Mouse (Mus musculus) intestine, postnatal 0 days (tissue): ENCODE results near the gene Susd1. TPM values are rescaled to one million over a fixed set of nuclear protein-coding genes. Genes with fewer than 3 reads are reported as not detected.

Experiments used
- ATAC-seq: fragments of 200-750 bp; cut with Nextera tagmentation; 2 replicates; pipeline ENCODE4 v1.8.0; 2017; ENCODE audit warnings: mild to moderate bottlenecking, moderate TSS enrichment, moderate library complexity
- H3K27ac ChIP-seq: fragments of 300-500 bp; sonication (generic); 2 replicates; pipeline ENCODE4 v1.5.1; 2014; ENCODE audit warnings: mild to moderate bottlenecking, low read depth, low read length, moderate library complexity
- H3K27me3 ChIP-seq: fragments of 300-500 bp; sonication (generic); replicated peaks from 2 replicates; pipeline ENCODE4 v1.6.1; 2014; ENCODE audit warnings: low read length, mixed read lengths; ENCODE audit not compliant: control insufficient read depth, insufficient read depth
- H3K36me3 ChIP-seq: fragments of 300-500 bp; sonication (generic); 2 replicates; pipeline ENCODE4 v1.6.1; 2014; ENCODE audit warnings: mild to moderate bottlenecking, moderate library complexity; ENCODE audit not compliant: control insufficient read depth, insufficient read depth
- H3K4me1 ChIP-seq: fragments of 300-500 bp; sonication (generic); replicated peaks from 2 replicates; pipeline ENCODE4 v1.6.1; 2014; ENCODE audit warnings: antibody characterized with exemption, low read length, mixed read lengths; ENCODE audit not compliant: control insufficient read depth, insufficient read depth
- H3K4me2 ChIP-seq: fragments of 300-500 bp; sonication (generic); replicated peaks from 2 replicates; pipeline ENCODE4 v1.6.1; 2014; ENCODE audit warnings: low read depth, mild to moderate bottlenecking, moderate library complexity
- H3K4me3 ChIP-seq: fragments of 300-500 bp; sonication (generic); 2 replicates; pipeline ENCODE4 v1.5.1; 2014; ENCODE audit warnings: low read depth, low read length
- H3K9ac ChIP-seq: fragments of 300-500 bp; sonication (generic); 2 replicates; pipeline ENCODE4 v1.6.1; 2014; ENCODE audit warnings: mild to moderate bottlenecking, low read depth, low read length
- H3K9me3 ChIP-seq: fragments of 300-500 bp; sonication (generic); 2 replicates; pipeline ENCODE4 v1.6.1; 2016; ENCODE audit warnings: mixed run types; ENCODE audit not compliant: control insufficient read depth
- CTCF ChIP-seq: sonication (generic); IDR thresholded peaks from 2 replicates; pipeline ENCODE4 v1.5.1; 2016; ENCODE audit warnings: low read depth, mild to moderate bottlenecking, control low read depth, antibody characterized with exemption, moderate library complexity
- WGBS: fragments of 180-500 bp; shearing (Covaris S2); extraction: QIAGEN DNeasy Blood & Tissue Kit; methylation state at CpG from one replicate; pipeline ENCODE4 v1.1.7; 2014; 5-methylcytosine and 5-hydroxymethylcytosine counted together
- polyA plus RNA-seq: library from polyadenylated mRNA; unstranded; fragments of >200 nt; fragmentation: Nextera tagmentation; extraction: Ambion mirVana; gene quantifications from 2 replicates; pipeline ENCODE4 v1.2.1, GENCODE M21; 2015

Susd1 gene
- polyA plus RNA-seq, 1 experiment from 2014 or later, result 5.0 TPM

- no peaks in the 10 kb centered on the region for H3K4me1 ChIP-seq
- no peak for ATAC-seq
- no peak overlapping the region for H3K4me2 ChIP-seq
- H3K9me3 ChIP-seq, result no peaks in the 10 kb centered on the region
- H3K36me3 ChIP-seq, result no peaks in the 10 kb centered on the region
- no peak overlapping the region for H3K27ac ChIP-seq
- no peaks in the 10 kb centered on the region for H3K27me3 ChIP-seq
- no peak overlapping the region for H3K4me3 ChIP-seq
- TF ChIP-seq CTCF, result no peak
- 50% methylated on average over 8 of the region's 8 CpGs for WGBS
- H3K9ac ChIP-seq, result no peak overlapping the region
Measured at GRCm38 (mm10) chr4:59282699-59283487, 155.5 kb downstream of the Susd1 start.

- Histone ChIP-seq H3K4me1 (no peaks in the 10 kb centered on the region), H3K9me3 (no peaks in the 10 kb centered on the region), H3K9ac (no peak overlapping the region), H3K36me3 (no peaks in the 10 kb centered on the region), H3K27ac (no peak overlapping the region), H3K27me3 (no peaks in the 10 kb centered on the region), H3K4me2 (no peak overlapping the region), H3K4me3 (no peak overlapping the region)
- no peak for TF ChIP-seq CTCF
- 54% methylated on average over 7 of the region's 7 CpGs for WGBS
- no peak for ATAC-seq
Measured at GRCm38 (mm10) chr4:59282137-59282536, 156.3 kb downstream of the Susd1 start.

- TF ChIP-seq CTCF, result no peak
- Histone ChIP-seq H3K27ac (no peak overlapping the region), H3K9ac (no peak overlapping the region), H3K4me3 (no peak overlapping the region), H3K36me3 (no peaks in the 10 kb centered on the region), H3K4me2 (no peak overlapping the region), H3K27me3 (no peaks in the 10 kb centered on the region), H3K9me3 (no peaks in the 10 kb centered on the region), H3K4me1 (no peaks in the 10 kb centered on the region)
- ATAC-seq, result no peak
- 43% methylated on average over 5 of the region's 5 CpGs for WGBS
Measured at GRCm38 (mm10) chr4:59280876-59281275, 157.6 kb downstream of the Susd1 start.

GRCm38 (mm10) chr4:59279111-59279510 lies 159.3 kb downstream of the Susd1 start:
- Histone ChIP-seq H3K4me2 (no peak overlapping the region), H3K4me1 (no peaks in the 10 kb centered on the region), H3K4me3 (no peak overlapping the region), H3K27me3 (no peaks in the 10 kb centered on the region), H3K9ac (no peak overlapping the region), H3K36me3 (no peaks in the 10 kb centered on the region), H3K9me3 (no peaks in the 10 kb centered on the region), H3K27ac (no peak overlapping the region)
- no peak for TF ChIP-seq CTCF
- no peak for ATAC-seq
- 74% methylated on average over 5 of the region's 5 CpGs for WGBS

GRCm38 (mm10) chr4:59278410-59278809 lies 160.0 kb downstream of the Susd1 start:
- H3K27me3 ChIP-seq, result no peaks in the 10 kb centered on the region
- H3K9ac ChIP-seq, result no peak overlapping the region
- H3K9me3 ChIP-seq, result no peaks in the 10 kb centered on the region
- H3K4me3 ChIP-seq, result no peak overlapping the region
- no peak overlapping the region for H3K4me2 ChIP-seq
- no peak for ATAC-seq
- no peak overlapping the region for H3K27ac ChIP-seq
- WGBS, result 78% methylated on average over 7 of the region's 7 CpGs
- no peak for TF ChIP-seq CTCF
- H3K4me1 ChIP-seq, result no peaks in the 10 kb centered on the region
- H3K36me3 ChIP-seq, result no peaks in the 10 kb centered on the region

- H3K4me3 ChIP-seq, result no peak overlapping the region
- H3K27ac ChIP-seq, result no peak overlapping the region
- no peak overlapping the region for H3K9ac ChIP-seq
- no peak for TF ChIP-seq CTCF
- H3K27me3 ChIP-seq, result no peaks in the 10 kb centered on the region
- whole genome bisulfite sequencing, result 93% methylated on average over 9 of the region's 9 CpGs
- H3K4me2 ChIP-seq, result no peak overlapping the region
- H3K36me3 ChIP-seq, result no peaks in the 10 kb centered on the region
- H3K4me1 ChIP-seq, result no peaks in the 10 kb centered on the region
- no peaks in the 10 kb centered on the region for H3K9me3 ChIP-seq
- no peak for ATAC-seq
Measured at GRCm38 (mm10) chr4:59277958-59278357, 160.5 kb downstream of the Susd1 start.

GRCm38 (mm10) chr4:59275956-59276355 lies 162.5 kb downstream of the Susd1 start:
- no peak overlapping the region for H3K4me3 ChIP-seq
- 74% methylated on average over 2 of the region's 2 CpGs for WGBS
- no peak overlapping the region for H3K27ac ChIP-seq
- H3K9ac ChIP-seq, result no peak overlapping the region
- no peak for TF ChIP-seq CTCF
- H3K27me3 ChIP-seq, result no peaks in the 10 kb centered on the region
- ATAC-seq, result no peak
- no peak overlapping the region for H3K4me2 ChIP-seq
- no peaks in the 10 kb centered on the region for H3K36me3 ChIP-seq
- no peaks in the 10 kb centered on the region for H3K4me1 ChIP-seq
- no peaks in the 10 kb centered on the region for H3K9me3 ChIP-seq
